Mouse (Mus musculus) layer of hippocampus, adult 2 months (tissue): ENCODE results near the gene Slc12a7. TPM values are rescaled to one million over a fixed set of nuclear protein-coding genes. Genes with fewer than 3 reads are reported as not detected.

ENCODE experiments used
- DNase-seq, 2 experiments: peaks; one replicate each; pipeline ENCODE4 v3.0.0; 2022; ENCODE audit warnings: low spot score in 2 of 2
- H3K27ac ChIP-seq: fragments of 200-600 bp; 2 replicates; pipeline ENCODE4 v1.8.1; 2022
- H3K4me3 ChIP-seq: fragments of 200-600 bp; 2 replicates; pipeline ENCODE4 v1.8.1; 2022; ENCODE audit warnings: mild to moderate bottlenecking
- CTCF ChIP-seq: fragments of 200-600 bp; conservative IDR thresholded peaks from 2 replicates; pipeline ENCODE4 v1.8.1; 2022; ENCODE audit warnings: antibody characterized with exemption, mild to moderate bottlenecking, moderate library complexity
- total RNA-seq, 2 experiments: library from RNA; stranded (reverse); gene quantifications; 2 replicates each; pipeline ENCODE4 v1.2.3; 2021

Slc12a7 gene
- total RNA-seq, 2 experiments from 2014 or later = 7.0 to 8.7 TPM

- DNase-seq = peak; percentile 24 to 67
- no peak overlapping the region for H3K27ac ChIP-seq
- TF ChIP-seq CTCF = peak; percentile 89
- no peak overlapping the region for H3K4me3 ChIP-seq
These were observed 89.4 kb downstream of the Slc12a7 start for GRCm38 (mm10) chr13:73822187-73822800.

- no peak for DNase-seq
- Histone ChIP-seq H3K27ac (no peak overlapping the region), H3K4me3 (no peak overlapping the region)
- no peak for TF ChIP-seq CTCF
These were observed 90.8 kb downstream of the Slc12a7 start for GRCm38 (mm10) chr13:73823711-73824110.

GRCm38 (mm10) chr13:73827243-73827642 is 94.3 kb downstream of the Slc12a7 start:
- no peak for DNase-seq
- H3K27ac ChIP-seq = no peak overlapping the region
- no peak overlapping the region for H3K4me3 ChIP-seq
- TF ChIP-seq CTCF = no peak

- Histone ChIP-seq H3K27ac (no peak overlapping the region), H3K4me3 (no peak overlapping the region)
- TF ChIP-seq CTCF = peak; percentile 95
- peak; percentile 23 to 72 for DNase-seq
These were observed 98.6 kb downstream of the Slc12a7 start for GRCm38 (mm10) chr13:73831486-73831885.

- no peak overlapping the region for H3K4me3 ChIP-seq
- no peak for DNase-seq
- no peak for TF ChIP-seq CTCF
- no peak overlapping the region for H3K27ac ChIP-seq
These were observed 100.9 kb downstream of the Slc12a7 start for GRCm38 (mm10) chr13:73833809-73834208.

GRCm38 (mm10) chr13:73835791-73836190 is 102.9 kb downstream of the Slc12a7 start:
- H3K4me3 ChIP-seq = no peak overlapping the region
- no peak for TF ChIP-seq CTCF
- H3K27ac ChIP-seq = no peak overlapping the region
- DNase-seq = no peak

GRCm38 (mm10) chr13:73836491-73836890 is 103.6 kb downstream of the Slc12a7 start:
- Histone ChIP-seq H3K27ac (no peak overlapping the region), H3K4me3 (no peak overlapping the region)
- DNase-seq = no peak
- no peak for TF ChIP-seq CTCF

- H3K4me3 ChIP-seq = no peak overlapping the region
- H3K27ac ChIP-seq = no peak overlapping the region
- TF ChIP-seq CTCF = no peak
- DNase-seq = no peak
These were observed 104.8 kb downstream of the Slc12a7 start for GRCm38 (mm10) chr13:73837708-73838107.

GRCm38 (mm10) chr13:73839137-73839548 is 106.2 kb downstream of the Slc12a7 start:
- no peak overlapping the region for H3K4me3 ChIP-seq
- TF ChIP-seq CTCF = no peak
- H3K27ac ChIP-seq = no peak overlapping the region
- DNase-seq = no peak

- no peak for DNase-seq
- H3K27ac ChIP-seq = no peak overlapping the region
These were observed 106.8 kb downstream of the Slc12a7 start for GRCm38 (mm10) chr13:73839740-73840139.

GRCm38 (mm10) chr13:73842696-73843095 is 109.8 kb downstream of the Slc12a7 start:
- H3K27ac ChIP-seq = no peak overlapping the region
- H3K4me3 ChIP-seq = no peak overlapping the region
- no peak for TF ChIP-seq CTCF
- DNase-seq = no peak

More at GRCm38 (mm10) chr13:73839740-73840139, 106.8 kb downstream of the Slc12a7 start:
- no peak for TF ChIP-seq CTCF
- H3K4me3 ChIP-seq = no peak overlapping the region

- Histone ChIP-seq H3K4me3 (peak overlapping the region; percentile 64), H3K27ac (peak overlapping the region; percentile 25; the same call in 1 of the 2 replicates)
- DNase-seq = no peak
- TF ChIP-seq CTCF = no peak
These were observed 113.9 kb downstream of the Slc12a7 start for GRCm38 (mm10) chr13:73846589-73847464.

GRCm38 (mm10) chr13:73847465-73847836 is 114.6 kb downstream of the Slc12a7 start, which contains the start of gene Nkd2:
Nkd2 (minus strand) TSS chr13:73847631.
- DNase-seq = peak; percentile 44 to 77
- H3K27ac ChIP-seq = peak within 1 kb of the TSS; percentile 25; the same call in 1 of the 2 replicates
- H3K4me3 ChIP-seq = peak within 1 kb of the TSS; percentile 64
- TF ChIP-seq CTCF = peak; percentile 90

Other genes with a start within 250 kb of the Slc12a7 start
- gene Slc6a3, start 196.3 kb upstream of the Slc12a7 start, total RNA-seq = under 1 TPM in 1 of 2 experiments, not detected in 1; 0.20 TPM
- 100 to 1,000 TPM; 124 to 131 TPM for gene Clptm1l, start 129.1 kb upstream of the Slc12a7 start, total RNA-seq
- 1 to 10 TPM; 3.6 to 5.0 TPM for gene Tert, start 106.2 kb upstream of the Slc12a7 start, total RNA-seq
- gene Slc6a18, start 55.1 kb upstream of the Slc12a7 start, total RNA-seq = not detected
- gene Slc6a19, start 28.2 kb upstream of the Slc12a7 start, total RNA-seq = not detected
- 1 to 10 TPM; 6.2 to 8.9 TPM for gene Nkd2, start 114.5 kb downstream of the Slc12a7 start, total RNA-seq
- gene Trip13, start 204.7 kb downstream of the Slc12a7 start, total RNA-seq = under 1 TPM; 0.49 to 0.76 TPM
- 100 to 1,000 TPM; 114 to 139 TPM for gene Brd9, start 204.7 kb downstream of the Slc12a7 start, total RNA-seq
- gene Zdhhc11, start 230.8 kb downstream of the Slc12a7 start, total RNA-seq = not detected